Mouse (Mus musculus) midbrain, embryonic 11.5 days (tissue): ENCODE results near the gene Zdhhc20. TPM values are rescaled to one million over a fixed set of nuclear protein-coding genes. Genes with fewer than 3 reads are reported as not detected.
A peak's percentile ranks its signal among the peaks of the same experiment; 100 is the strongest.

Experiments
- ATAC-seq: fragments of 200-750 bp; cut with Nextera tagmentation; 2 replicates; pipeline ENCODE4 v1.8.0; 2017; ENCODE audit warnings: moderate TSS enrichment, moderate library complexity; ENCODE audit not compliant: low FRiP score
- DNase-seq: peaks from one replicate; pipeline ENCODE4 v3.0.0; 2015; ENCODE audit warnings: low spot score; ENCODE audit errors: missing footprints
- H3K27ac ChIP-seq: fragments of 300-500 bp; sonication (generic); 2 replicates; pipeline ENCODE4 v1.5.1; 2014; ENCODE audit warnings: low read depth, low read length
- H3K27me3 ChIP-seq: fragments of 300-500 bp; sonication (generic); 2 replicates; pipeline ENCODE4 v1.6.1; 2014; ENCODE audit warnings: mild to moderate bottlenecking, low read length, moderate library complexity, mixed read lengths; ENCODE audit not compliant: control insufficient read depth, insufficient read depth
- H3K36me3 ChIP-seq: fragments of 300-500 bp; sonication (generic); 2 replicates; pipeline ENCODE4 v1.6.1; 2014; ENCODE audit warnings: mild to moderate bottlenecking, low read length, moderate library complexity, mixed read lengths; ENCODE audit not compliant: control insufficient read depth, insufficient read depth
- H3K4me1 ChIP-seq: fragments of 300-500 bp; sonication (generic); 2 replicates; pipeline ENCODE4 v1.6.1; 2014; ENCODE audit warnings: low read length; ENCODE audit not compliant: control insufficient read depth, insufficient read depth
- H3K4me2 ChIP-seq: fragments of 300-500 bp; sonication (generic); 2 replicates; pipeline ENCODE4 v1.6.1; 2014; ENCODE audit warnings: mild to moderate bottlenecking, moderate library complexity
- H3K4me3 ChIP-seq: fragments of 300-500 bp; sonication (generic); 2 replicates; pipeline ENCODE4 v1.5.1; 2014; ENCODE audit warnings: low read depth, low read length
- H3K9ac ChIP-seq: fragments of 300-500 bp; sonication (generic); 2 replicates; pipeline ENCODE4 v1.6.1; 2014; ENCODE audit warnings: low read length
- H3K9me3 ChIP-seq: fragments of 300-500 bp; sonication (generic); 2 replicates; pipeline ENCODE4 v1.6.1; 2016; ENCODE audit warnings: low read length; ENCODE audit not compliant: control insufficient read depth
- WGBS: fragments of 180-500 bp; shearing (Covaris S2); extraction: QIAGEN DNeasy Blood & Tissue Kit; methylation state at CpG from one replicate; pipeline ENCODE4 v1.1.7; 2014; 5-methylcytosine and 5-hydroxymethylcytosine counted together
- microRNA-seq: library from miRNA; unstranded; fragments of <30 nt; microRNA quantifications from one replicate; pipeline ENCODE4, GENCODE M21; 2017
- polyA plus RNA-seq: library from polyadenylated mRNA; unstranded; fragments of >200 nt; fragmentation: Nextera tagmentation; extraction: Ambion mirVana; gene quantifications from 2 replicates; pipeline ENCODE4 v1.2.1, GENCODE M21; 2014

Gene Zdhhc20
- polyA plus RNA-seq, 1 experiment from 2014 or later: 53.6 TPM

- H3K4me1 ChIP-seq: no peaks in the 10 kb centered on the region
- H3K27me3 ChIP-seq: no peaks in the 10 kb centered on the region
- no peaks in the 10 kb centered on the region for H3K9me3 ChIP-seq
- no peak overlapping the region for H3K4me3 ChIP-seq
- H3K36me3 ChIP-seq: no peaks in the 10 kb centered on the region
- ATAC-seq (no peak), DNase-seq (no peak)
- H3K9ac ChIP-seq: no peak overlapping the region
- no peak overlapping the region for H3K4me2 ChIP-seq
- no peak overlapping the region for H3K27ac ChIP-seq
- 84% methylated on average over 2 of the region's 2 CpGs for WGBS
Observed at GRCm38 (mm10) chr14:57789311-57789710, 100.8 kb downstream of the Zdhhc20 start.

- H3K27ac ChIP-seq: no peak overlapping the region
- no peak overlapping the region for H3K9ac ChIP-seq
- 71% methylated on average over 4 of the region's 4 CpGs for WGBS
- H3K36me3 ChIP-seq: no peaks in the 10 kb centered on the region
- no peaks in the 10 kb centered on the region for H3K9me3 ChIP-seq
- DNase-seq: peak; percentile 21
- H3K4me2 ChIP-seq: no peak overlapping the region
- H3K4me1 ChIP-seq: no peaks in the 10 kb centered on the region
- no peaks in the 10 kb centered on the region for H3K27me3 ChIP-seq
- no peak overlapping the region for H3K4me3 ChIP-seq
- no peak for ATAC-seq
Observed at GRCm38 (mm10) chr14:57787406-57787805, 102.7 kb downstream of the Zdhhc20 start.

Small RNA genes lying within 50 kb of the gene (microRNA-seq; reads per million reads assigned to microRNA genes)
- gene Mir3077: 1.5 reads per million

Other genes with a start within 250 kb of the Zdhhc20 start
- gene Xpo4, start 224.8 kb downstream of the Zdhhc20 start, polyA plus RNA-seq: 32.6 and 33.9 TPM in 2 replicates
- gene Gm49361, start 144.2 kb downstream of the Zdhhc20 start, polyA plus RNA-seq: not detected in 2 replicates
- gene Lats2, start 131.9 kb downstream of the Zdhhc20 start, polyA plus RNA-seq: 10.7 and 11.2 TPM in 2 replicates
- 23.6 and 27.9 TPM in 2 replicates for gene Sap18, start 92.1 kb downstream of the Zdhhc20 start, polyA plus RNA-seq
- 43.0 and 47.1 TPM in 2 replicates for gene Ska3, start 64.1 kb downstream of the Zdhhc20 start, polyA plus RNA-seq
- gene Mrpl57, start 64.0 kb downstream of the Zdhhc20 start, polyA plus RNA-seq: 129 and 136 TPM in 2 replicates
- gene Micu2, start 109.0 kb upstream of the Zdhhc20 start, polyA plus RNA-seq: 54.1 and 54.5 TPM in 2 replicates
- 1.8 and 2.0 TPM in 2 replicates for gene Fgf9, start 180.3 kb upstream of the Zdhhc20 start, polyA plus RNA-seq